Mouse (Mus musculus): ENCODE results near the gene Rrad. TPM values are rescaled to one million over a fixed set of nuclear protein-coding genes. Genes with fewer than 3 reads are reported as not detected.

The Rrad gene
- polyA plus RNA-seq, 1 experiment from 2014 or later = 3.7 TPM

DNA sequence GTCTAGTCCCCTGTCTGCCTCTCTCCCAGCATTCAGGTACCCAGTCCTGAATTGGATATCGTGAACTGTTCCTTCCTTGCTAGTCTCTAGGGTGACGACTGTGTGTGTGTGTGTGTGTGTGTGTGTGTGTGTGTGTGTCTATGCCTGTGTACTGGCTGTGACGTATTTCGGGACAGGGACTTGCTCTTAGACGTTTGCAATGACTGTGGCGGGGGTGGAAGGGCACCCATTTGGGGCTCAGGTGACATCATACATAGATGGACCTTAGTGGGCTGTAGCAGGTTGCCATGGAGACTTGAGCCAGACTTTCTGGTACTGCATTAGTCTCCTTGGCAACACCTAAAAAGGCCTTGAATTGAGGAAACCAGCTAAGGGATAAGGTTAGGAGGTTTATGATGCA is 1.4 kb upstream of the Rrad start:
- H3K4me2 ChIP-seq = no peak overlapping the region
- H3K27me3 ChIP-seq = peaks cover 35% of the 10 kb centered on the region
- no peak for ATAC-seq (ENCODE audit: low read depth)
- no peak overlapping the region for H3K27ac ChIP-seq (replicated peaks)
- peaks cover 18% of the 10 kb centered on the region for H3K36me3 ChIP-seq
- 65% methylated on average over 6 of the region's 6 CpGs for WGBS
- H3K9me3 ChIP-seq = no peaks in the 10 kb centered on the region
- no peak overlapping the region for H3K4me3 ChIP-seq
- H3K4me1 ChIP-seq (replicated peaks) = peaks cover 15% of the 10 kb centered on the region
- no peak overlapping the region for H3K9ac ChIP-seq

DNA sequence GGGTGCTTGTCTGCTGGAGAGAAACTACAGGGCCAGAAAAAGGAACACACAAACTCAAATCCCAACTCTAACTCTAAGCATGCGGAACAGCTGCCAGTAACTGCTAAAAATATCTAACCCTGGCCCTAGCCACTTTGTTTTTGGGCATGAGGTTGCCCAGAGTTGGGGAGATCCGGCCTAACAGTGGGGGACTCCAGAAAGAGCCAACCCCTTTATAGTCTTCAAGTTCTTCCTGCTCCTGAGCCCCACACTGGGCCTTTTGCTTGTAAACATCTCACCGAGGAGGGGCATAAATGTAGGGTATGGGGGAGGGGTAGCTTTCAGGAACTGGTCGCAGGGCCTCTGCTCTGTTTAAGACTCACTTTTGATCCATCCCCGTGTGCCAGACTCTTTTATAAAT is 848 bp upstream of the Rrad start:
- Histone ChIP-seq H3K9ac (no peak overlapping the region), H3K36me3 (peaks cover 14% of the 10 kb centered on the region), H3K9me3 (no peaks in the 10 kb centered on the region), H3K4me3 (no peak overlapping the region), H3K4me1 (replicated peaks) (peaks cover 15% of the 10 kb centered on the region), H3K27ac (replicated peaks) (no peak overlapping the region), H3K4me2 (no peak overlapping the region), H3K27me3 (peaks cover 35% of the 10 kb centered on the region)
- 25% methylated on average over 5 of the region's 5 CpGs for WGBS
- ATAC-seq (ENCODE audit: low read depth) = peak; percentile 13; the same call in 1 of the 2 replicates

DNA sequence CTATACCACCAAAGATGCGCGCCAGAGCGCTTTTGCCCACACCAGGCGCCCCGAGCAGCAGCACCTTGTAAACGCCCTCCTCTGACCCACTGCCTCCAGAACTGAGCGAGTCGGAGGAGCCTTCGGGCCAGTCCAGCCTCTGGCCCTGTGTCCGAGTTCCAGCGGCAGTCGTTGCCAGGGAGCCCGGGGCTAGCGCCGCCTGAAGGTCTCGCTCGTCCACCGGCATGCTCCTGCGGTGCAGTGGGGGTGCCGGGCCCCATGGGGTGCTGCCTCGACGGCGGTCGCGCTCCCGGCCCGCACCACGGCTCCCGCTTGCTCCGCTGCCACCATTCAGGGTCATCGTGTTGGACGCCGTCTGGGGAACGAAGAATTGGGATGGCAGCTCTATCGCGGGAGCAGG is 553 bp downstream of the Rrad start:
- Histone ChIP-seq H3K27me3 (peaks cover 35% of the 10 kb centered on the region), H3K9ac (peak overlapping the region; percentile 63), H3K27ac (replicated peaks) (no peak overlapping the region), H3K4me2 (peak overlapping the region; percentile 62), H3K4me3 (peak overlapping the region; percentile 34), H3K9me3 (no peaks in the 10 kb centered on the region), H3K36me3 (peaks cover 7% of the 10 kb centered on the region), H3K4me1 (replicated peaks) (peaks cover 15% of the 10 kb centered on the region)
- no peak for ATAC-seq (ENCODE audit: low read depth)
- 1% methylated on average over 35 of the region's 36 CpGs for WGBS

DNA sequence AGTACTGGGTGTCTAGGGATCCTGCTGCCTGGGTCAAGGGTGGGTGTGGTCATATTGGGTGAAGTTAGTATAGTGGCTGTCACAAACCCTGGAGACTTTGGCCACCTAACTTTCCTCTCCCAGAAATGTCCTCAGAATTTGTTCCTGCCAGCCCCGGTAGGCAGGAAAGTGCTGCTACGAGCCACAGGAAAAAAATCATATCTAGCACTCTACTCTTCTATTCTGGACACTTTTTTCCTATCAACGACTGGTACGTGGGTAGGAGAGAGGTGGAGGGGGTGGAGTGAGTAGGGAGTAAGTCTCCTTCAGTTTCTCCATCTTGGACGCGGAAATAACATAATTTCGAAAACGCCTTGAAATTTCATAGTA is 1.0 kb downstream of the Rrad start:
- ATAC-seq (ENCODE audit: low read depth) = no peak

DNA sequence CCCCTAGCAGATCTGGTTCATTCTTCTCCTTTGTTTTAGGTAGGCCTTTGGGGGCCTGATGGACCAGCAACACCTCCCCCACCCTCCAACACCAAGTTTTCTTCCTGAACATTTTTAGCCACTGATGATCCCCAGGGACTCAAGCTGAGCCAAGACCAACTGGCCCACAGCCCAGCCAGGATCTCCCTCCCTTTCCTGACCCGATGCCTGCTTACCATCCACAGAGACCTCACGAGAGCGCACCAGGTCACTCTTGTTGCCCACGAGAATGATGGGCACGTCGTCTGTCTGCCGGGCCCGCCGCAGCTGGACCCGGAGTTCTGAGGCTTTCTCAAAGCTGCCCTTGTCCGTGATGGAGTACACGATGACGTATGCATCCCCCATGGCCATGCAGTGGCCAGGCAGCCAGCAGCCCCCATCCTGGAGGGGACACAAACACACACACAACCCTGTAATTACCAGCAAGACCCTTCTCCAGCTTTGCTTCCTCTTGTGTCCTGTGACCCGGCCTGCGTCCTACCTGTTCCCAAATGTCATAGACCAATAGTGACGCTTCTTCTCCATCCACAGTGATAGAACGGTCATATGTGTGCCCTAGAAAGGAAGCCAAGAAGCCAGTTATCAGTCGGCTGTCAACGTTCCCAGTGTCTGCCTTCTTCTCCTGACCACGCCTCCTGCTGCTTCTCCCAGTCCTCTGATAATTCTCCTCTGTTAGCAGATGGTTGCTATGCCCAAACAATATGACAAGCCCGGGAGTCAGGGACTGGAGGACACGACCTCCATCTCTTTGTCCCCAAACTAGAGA is 1.6 kb downstream of the Rrad start:
- H3K27me3 ChIP-seq = peaks cover 35% of the 10 kb centered on the region
- no peak overlapping the region for H3K4me3 ChIP-seq
- no peak overlapping the region for H3K27ac ChIP-seq (replicated peaks)
- no peak overlapping the region for H3K9ac ChIP-seq
- ATAC-seq (ENCODE audit: low read depth) = no peak
- H3K9me3 ChIP-seq = no peaks in the 10 kb centered on the region
- WGBS = 74% methylated on average over 22 of the region's 22 CpGs
- H3K36me3 ChIP-seq = no peaks in the 10 kb centered on the region
- H3K4me1 ChIP-seq (replicated peaks) = peaks cover 15% of the 10 kb centered on the region
- H3K4me2 ChIP-seq = no peak overlapping the region; the same call in 1 of the 2 replicates

More for the DNA sequence above, 1.0 kb downstream of the Rrad start:
- WGBS = 39% methylated on average over 8 of the region's 8 CpGs
- no peak overlapping the region for H3K9ac ChIP-seq
- no peak overlapping the region for H3K27ac ChIP-seq (replicated peaks)
- peaks cover 35% of the 10 kb centered on the region for H3K27me3 ChIP-seq
- 0 out of 2 replicates have a peak, but pooled peaks cover 2% of the 10 kb centered on the region for H3K36me3 ChIP-seq
- H3K4me1 ChIP-seq (replicated peaks) = peaks cover 15% of the 10 kb centered on the region
- H3K4me3 ChIP-seq = peak overlapping the region; percentile 34
- H3K4me2 ChIP-seq = peak overlapping the region; percentile 62
- no peaks in the 10 kb centered on the region for H3K9me3 ChIP-seq

DNA sequence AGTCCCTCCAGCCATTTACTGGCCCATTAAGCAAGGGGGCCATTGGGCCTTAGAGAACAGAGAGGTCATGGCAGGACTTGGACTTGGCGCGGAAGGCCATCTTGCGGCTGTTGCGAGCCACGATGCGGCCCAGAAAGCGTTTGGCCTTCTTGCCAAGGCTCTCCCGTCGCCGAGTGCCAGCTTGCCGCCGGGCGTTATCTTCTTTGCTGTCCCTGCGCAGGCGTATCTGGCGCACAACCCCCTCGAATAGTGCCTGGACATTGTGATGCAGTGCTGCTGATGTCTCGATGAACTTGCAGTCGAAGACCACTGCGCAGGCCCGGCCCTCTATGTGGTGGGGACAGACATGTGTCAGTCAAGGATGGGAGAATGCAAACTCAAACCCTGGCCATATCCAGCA is 2.7 kb downstream of the Rrad start:
- 95% methylated on average over 21 of the region's 21 CpGs for WGBS
- Histone ChIP-seq H3K36me3 (no peaks in the 10 kb centered on the region), H3K9me3 (no peaks in the 10 kb centered on the region), H3K27ac (replicated peaks) (no peak overlapping the region), H3K27me3 (peaks cover 35% of the 10 kb centered on the region), H3K9ac (no peak overlapping the region), H3K4me2 (no peak overlapping the region), H3K4me3 (no peak overlapping the region), H3K4me1 (replicated peaks) (peaks cover 15% of the 10 kb centered on the region)
- ATAC-seq (ENCODE audit: low read depth) = no peak

DNA sequence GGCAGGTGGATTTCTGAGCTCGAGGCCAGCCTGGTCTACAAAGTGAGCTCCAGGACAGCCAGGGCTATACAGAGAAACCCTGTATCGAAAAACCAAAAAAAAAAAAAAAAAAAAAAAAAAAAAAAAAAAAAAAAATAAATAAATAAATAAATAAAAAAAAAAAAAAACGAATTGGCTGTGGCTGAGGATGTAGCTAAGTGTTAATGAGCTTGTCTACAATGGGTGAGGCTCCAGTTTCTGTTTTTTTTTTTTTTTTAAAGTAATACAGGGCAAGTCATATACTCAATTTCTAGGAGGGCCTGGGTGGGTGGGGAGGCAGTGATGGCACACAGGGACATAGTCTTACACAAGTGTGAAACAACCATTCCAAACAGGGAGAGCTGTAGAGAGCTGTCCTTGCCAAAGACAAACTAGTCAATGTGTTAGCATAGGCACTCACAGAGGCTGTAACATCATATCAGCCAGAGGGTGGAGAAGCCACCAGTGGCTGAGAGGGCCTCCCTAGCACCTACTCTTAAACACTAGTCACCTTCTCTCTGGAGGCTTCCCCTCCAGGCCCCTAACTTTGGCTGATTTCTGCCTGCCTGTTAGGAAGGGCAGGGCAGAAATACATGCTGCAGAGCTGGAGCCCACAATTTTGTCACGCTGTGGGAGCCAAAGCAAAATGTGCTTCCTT is 3.9 kb downstream of the Rrad start:
- Histone ChIP-seq H3K4me2 (no peak overlapping the region), H3K27me3 (peaks cover 34% of the 10 kb centered on the region), H3K4me3 (no peak overlapping the region), H3K27ac (replicated peaks) (no peak overlapping the region), H3K36me3 (no peaks in the 10 kb centered on the region), H3K4me1 (replicated peaks) (peaks cover 15% of the 10 kb centered on the region), H3K9ac (no peak overlapping the region), H3K9me3 (no peaks in the 10 kb centered on the region)
- no peak for ATAC-seq (ENCODE audit: low read depth)
- WGBS = 63% methylated on average over 4 of the region's 4 CpGs

DNA sequence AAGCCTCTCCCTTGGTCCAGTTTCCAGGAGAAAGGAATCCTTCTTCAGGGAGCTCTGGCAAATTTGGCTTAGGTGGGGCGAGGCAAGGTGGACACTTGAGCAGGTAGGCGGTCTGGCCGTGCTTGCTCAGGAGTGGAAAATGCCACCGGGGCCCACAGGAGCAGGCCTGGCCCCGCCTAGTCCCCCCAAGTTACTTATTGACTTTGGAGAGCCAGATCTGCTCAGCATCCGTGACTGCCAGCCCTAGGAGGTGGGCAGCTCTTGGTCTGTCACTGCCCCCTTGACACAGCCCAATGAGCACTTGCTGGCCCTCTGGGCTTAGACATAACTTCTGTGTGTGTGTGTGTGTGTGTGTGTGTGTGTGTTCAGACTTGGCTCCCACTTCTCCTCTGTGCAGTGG is 7.0 kb downstream of the Rrad start, which contains the start of gene Cdh16:
Gene Cdh16 (minus strand): TSS at position 236 of the 400 bp plus-strand sequence.
- peaks cover 5% of the 10 kb centered on the region for H3K27me3 ChIP-seq
- ATAC-seq (ENCODE audit: low read depth) = no peak
- no peaks in the 10 kb centered on the region for H3K36me3 ChIP-seq
- no peak within 1 kb of the TSS for H3K27ac ChIP-seq (replicated peaks)
- WGBS = 83% methylated on average over 6 of the region's 6 CpGs
- H3K4me3 ChIP-seq = no peak within 1 kb of the TSS
- H3K9me3 ChIP-seq = no peaks in the 10 kb centered on the region
- no peak within 1 kb of the TSS for H3K9ac ChIP-seq
- no peaks in the 10 kb centered on the region for H3K4me1 ChIP-seq (replicated peaks)
- no peak within 1 kb of the TSS for H3K4me2 ChIP-seq

DNA sequence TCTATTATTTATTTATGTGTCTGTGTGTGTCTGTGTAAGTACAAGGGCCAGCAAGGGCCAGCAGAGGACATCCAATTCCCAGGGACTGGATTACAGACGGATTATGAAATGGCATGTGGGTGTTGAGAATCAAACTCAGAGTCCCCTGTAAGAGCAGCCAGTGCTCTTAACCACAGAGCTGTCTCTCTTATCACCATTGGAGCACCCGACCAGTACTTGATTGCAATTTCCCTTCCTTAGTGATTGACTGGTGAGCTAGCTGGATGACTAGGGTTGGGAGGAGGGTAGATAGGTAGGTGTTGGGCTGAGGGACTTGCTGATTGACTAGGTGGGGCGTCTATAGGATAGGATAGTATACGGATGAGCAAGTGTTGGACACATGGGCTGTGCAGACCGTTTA is 10.4 kb downstream of the Rrad start:
- Histone ChIP-seq H3K27me3 (no peaks in the 10 kb centered on the region), H3K9me3 (no peaks in the 10 kb centered on the region), H3K4me2 (no peak overlapping the region), H3K9ac (no peak overlapping the region), H3K36me3 (no peaks in the 10 kb centered on the region), H3K4me3 (no peak overlapping the region), H3K4me1 (replicated peaks) (no peaks in the 10 kb centered on the region), H3K27ac (replicated peaks) (no peak overlapping the region)
- 80% methylated on average over 5 of the region's 5 CpGs for WGBS
- no peak for ATAC-seq (ENCODE audit: low read depth)

DNA sequence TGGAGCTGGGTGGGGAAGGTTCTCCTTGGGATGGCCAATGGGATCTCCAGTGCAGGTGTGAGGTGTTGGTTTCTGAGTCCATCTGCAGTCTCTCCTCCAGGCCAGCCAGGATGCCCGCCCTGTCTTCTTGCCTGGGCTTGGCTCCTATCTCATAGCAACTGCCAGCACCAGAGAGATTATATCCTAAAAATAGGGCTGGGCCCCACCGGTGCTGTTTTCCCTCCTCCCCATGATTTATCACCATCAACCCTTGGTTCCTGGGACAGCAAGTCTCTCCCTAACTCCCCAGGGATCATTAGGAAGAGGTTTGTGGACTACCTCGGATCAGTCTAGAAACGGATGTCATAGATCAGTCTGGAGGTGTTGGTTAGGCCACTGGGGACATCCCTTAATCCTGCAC is 18.0 kb downstream of the Rrad start:
- H3K27me3 ChIP-seq = no peaks in the 10 kb centered on the region
- no peak for ATAC-seq (ENCODE audit: low read depth)
- H3K36me3 ChIP-seq = no peaks in the 10 kb centered on the region
- no peak overlapping the region for H3K9ac ChIP-seq
- no peaks in the 10 kb centered on the region for H3K9me3 ChIP-seq
- no peak overlapping the region for H3K4me2 ChIP-seq
- 73% methylated on average over 4 of the region's 4 CpGs for WGBS
- no peak overlapping the region for H3K4me3 ChIP-seq
- H3K27ac ChIP-seq (replicated peaks) = no peak overlapping the region
- no peaks in the 10 kb centered on the region for H3K4me1 ChIP-seq (replicated peaks)

DNA sequence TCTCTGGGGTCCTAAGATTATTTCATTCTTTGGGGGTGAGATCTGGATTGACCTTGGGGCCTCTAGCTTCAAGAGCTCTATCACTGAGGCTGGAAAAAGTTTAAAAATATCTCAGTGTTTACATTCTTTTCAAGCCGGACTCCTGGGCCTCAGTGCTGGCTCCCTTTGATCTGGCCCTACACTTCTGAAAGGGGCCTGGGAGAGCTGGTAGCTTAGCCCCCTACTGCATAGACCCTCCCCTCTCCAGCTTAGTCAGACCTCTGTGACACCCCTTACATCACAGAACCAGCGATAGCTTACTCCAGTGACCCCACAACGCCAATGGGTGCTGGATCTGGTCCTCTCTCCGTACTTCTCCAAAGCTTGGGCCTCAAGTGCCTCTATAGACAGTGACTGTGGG is 19.5 kb downstream of the Rrad start:
- Histone ChIP-seq H3K4me2 (no peak overlapping the region), H3K27me3 (no peaks in the 10 kb centered on the region), H3K36me3 (no peaks in the 10 kb centered on the region), H3K4me1 (replicated peaks) (no peaks in the 10 kb centered on the region), H3K4me3 (no peak overlapping the region), H3K9me3 (no peaks in the 10 kb centered on the region), H3K9ac (no peak overlapping the region), H3K27ac (replicated peaks) (no peak overlapping the region)
- WGBS = 72% methylated on average over 4 of the region's 4 CpGs
- no peak for ATAC-seq (ENCODE audit: low read depth)

DNA sequence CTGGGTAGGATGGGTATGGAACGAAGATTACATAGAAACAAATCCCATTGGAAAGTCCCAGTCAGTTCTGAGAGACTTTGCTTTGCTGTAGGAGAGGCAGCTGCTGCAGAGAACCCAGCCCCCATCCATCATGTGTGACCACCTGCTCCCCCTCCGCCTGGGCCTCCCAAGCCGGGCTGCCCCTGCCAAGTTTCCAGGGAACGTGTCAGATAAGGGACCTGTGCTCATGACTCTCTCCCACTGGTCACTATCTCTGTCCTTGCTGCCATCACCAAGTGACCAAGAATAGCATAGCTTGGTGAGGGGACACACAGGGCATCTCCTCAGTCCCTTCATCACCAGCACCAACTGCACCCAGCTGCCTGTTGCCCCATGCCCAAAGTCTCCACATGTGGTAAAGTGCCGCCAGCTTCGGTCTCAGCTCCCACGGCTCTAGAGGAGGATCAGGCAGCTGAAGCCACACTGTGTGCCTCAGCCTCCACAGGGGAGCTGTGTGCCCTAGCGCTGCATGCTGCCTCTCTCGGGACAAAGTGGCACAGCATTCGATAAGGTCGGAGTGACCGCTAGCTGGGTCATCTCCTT is 20.9 kb downstream of the Rrad start:
- ATAC-seq (ENCODE audit: low read depth) = no peak
- H3K36me3 ChIP-seq = no peaks in the 10 kb centered on the region
- no peak overlapping the region for H3K4me3 ChIP-seq
- no peak overlapping the region for H3K27ac ChIP-seq (replicated peaks)
- no peak overlapping the region for H3K4me2 ChIP-seq
- WGBS = 72% methylated on average over 12 of the region's 12 CpGs
- H3K9me3 ChIP-seq = no peaks in the 10 kb centered on the region
- H3K4me1 ChIP-seq (replicated peaks) = no peaks in the 10 kb centered on the region
- no peaks in the 10 kb centered on the region for H3K27me3 ChIP-seq
- H3K9ac ChIP-seq = no peak overlapping the region

Data from neural tube, embryonic 13.5 days (tissue).